Mouse (Mus musculus) neutrophil, adult 59 days (primary cell): Measurements from ENCODE around the gene Phf21b. TPM values are rescaled to one million over a fixed set of nuclear protein-coding genes. Genes with fewer than 3 reads are reported as not detected.

Experiments used
- total RNA-seq, 2 experiments: library from RNA; stranded (reverse); gene quantifications; 1 replicate in 1 of 2; 2 replicates in 1 of 2; pipeline ENCODE4 v1.2.4; 2023

Phf21b gene
- total RNA-seq, result 1 to 10 TPM; 1.0 to 1.1 TPM

DNA sequence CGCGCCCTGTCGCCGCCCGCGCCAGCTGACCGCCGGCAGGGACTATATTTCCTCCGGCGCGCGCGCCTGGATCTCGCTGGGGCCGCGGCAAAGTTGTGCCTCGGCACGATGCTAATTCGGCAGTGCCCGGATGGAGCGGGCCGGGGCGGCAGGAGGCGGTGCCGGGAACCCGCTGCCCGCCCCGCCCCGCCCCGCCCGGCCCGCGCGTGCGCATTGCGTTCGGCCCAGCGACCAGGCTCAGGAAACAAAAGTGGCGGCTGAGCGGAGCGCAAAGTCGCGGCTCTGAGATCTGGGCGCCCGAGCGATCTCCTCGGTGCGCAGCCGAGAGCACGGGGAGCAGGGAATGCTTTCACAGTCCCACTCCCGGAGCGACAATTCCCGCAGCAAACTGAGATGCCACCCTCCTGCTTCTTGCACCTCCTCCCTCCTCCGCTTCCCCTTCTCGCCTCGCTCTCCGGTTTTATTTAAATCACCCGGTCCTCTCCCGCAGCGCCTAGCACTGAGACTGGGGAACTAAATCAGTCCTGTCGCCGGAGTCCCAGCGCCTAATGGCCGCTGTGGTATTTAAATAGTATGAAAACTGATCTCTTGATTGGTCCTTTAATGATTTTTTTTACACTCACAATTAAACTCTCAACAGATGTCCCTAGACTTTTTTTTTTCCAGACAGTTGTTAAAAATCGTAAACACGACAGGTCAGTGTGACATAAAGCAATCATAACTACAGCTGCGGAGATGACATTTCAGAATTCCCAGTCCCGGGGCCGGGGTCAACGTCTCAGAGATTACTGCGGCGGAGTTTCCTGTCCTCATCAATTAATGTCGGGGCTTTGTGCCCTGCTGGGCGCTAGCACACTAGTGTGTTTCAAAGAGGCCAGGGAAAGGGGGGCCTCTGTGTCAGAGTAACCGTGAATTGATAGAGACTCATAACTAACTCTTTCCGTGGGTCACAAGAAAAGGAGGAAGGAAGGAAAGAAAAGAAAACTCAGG, at the start of gene Phf21b:
Gene Phf21b, minus strand, starts transcription at position 44 of the 990 bp plus-strand sequence.

Other genes with a start within 250 kb of the Phf21b start
- 1 to 10 TPM; 4.3 to 5.1 TPM for gene Prr5, start 186.4 kb downstream of the Phf21b start, total RNA-seq
- gene Arhgap8, start 136.0 kb downstream of the Phf21b start, total RNA-seq, result not detected
- gene Gm29666, start 64.0 kb upstream of the Phf21b start, total RNA-seq, result under 1 TPM; 0.20 TPM
- 10 to 100 TPM; 41.0 to 43.4 TPM for gene Nup50, start 67.4 kb upstream of the Phf21b start, total RNA-seq
- gene 5031439G07Rik, start 132.5 kb upstream of the Phf21b start, total RNA-seq, result 10 to 100 TPM; 78.0 to 95.9 TPM
- gene Upk3a, start 161.1 kb upstream of the Phf21b start, total RNA-seq, result not detected
- 1 to 10 TPM; 7.2 to 9.3 TPM for gene Fam118a, start 172.9 kb upstream of the Phf21b start, total RNA-seq